Mouse (Mus musculus): ENCODE measurements around the gene Slc4a1ap. TPM values are rescaled to one million over a fixed set of nuclear protein-coding genes. Genes with fewer than 3 reads are reported as not detected.
"Not testable (repeated sequence)": the region's sequence is repeated elsewhere in the genome, so short reads cannot be mapped to it uniquely, and the experiment has no call there.

Slc4a1ap gene
- polyA plus RNA-seq, 1 experiment from 2014 or later, result 31.2 TPM

GRCm38 (mm10) chr5:31581263-31581662, 54.5 kb downstream of the Slc4a1ap start:
- Histone ChIP-seq H3K4me3 (ENCODE audit: low read length) (no peak overlapping the region), H3K4me2 (replicated peaks; ENCODE audit: low read depth, low read length) (no peak overlapping the region), H3K9me3 (ENCODE audit: control insufficient read depth, low read length) (no peaks in the 10 kb centered on the region; the same call in 1 of the 2 replicates), H3K36me3 (ENCODE audit: control insufficient read depth, insufficient read depth, low read length) (no peaks in the 10 kb centered on the region), H3K27ac (ENCODE audit: low read depth, low read length) (no peak overlapping the region), H3K27me3 (ENCODE audit: control insufficient read depth, insufficient read depth, low read length) (no peaks in the 10 kb centered on the region), H3K9ac (ENCODE audit: low read depth, low read length) (no peak overlapping the region), H3K4me1 (ENCODE audit: control insufficient read depth, insufficient read depth, low read length) (peaks cover 14% of the 10 kb centered on the region)
- no peak for ATAC-seq (ENCODE audit: low FRiP score, low TSS enrichment)
- 72% methylated on average over 6 of the region's 6 CpGs for WGBS

- ATAC-seq (ENCODE audit: low FRiP score, low TSS enrichment), result no peak
- 72% methylated on average over 3 of the region's 3 CpGs for WGBS
- Histone ChIP-seq H3K36me3 (ENCODE audit: control insufficient read depth, insufficient read depth, low read length) (no peaks in the 10 kb centered on the region), H3K4me2 (replicated peaks; ENCODE audit: low read depth, low read length) (no peak overlapping the region), H3K27me3 (ENCODE audit: control insufficient read depth, insufficient read depth, low read length) (no peaks in the 10 kb centered on the region), H3K27ac (ENCODE audit: low read depth, low read length) (peak overlapping the region; percentile 94; the same call in 1 of the 2 replicates), H3K4me1 (ENCODE audit: control insufficient read depth, insufficient read depth, low read length) (peaks cover 12% of the 10 kb centered on the region; the same call in 1 of the 2 replicates), H3K9ac (ENCODE audit: low read depth, low read length) (no peak overlapping the region), H3K4me3 (ENCODE audit: low read length) (no peak overlapping the region), H3K9me3 (ENCODE audit: control insufficient read depth, low read length) (no peaks in the 10 kb centered on the region; the same call in 1 of the 2 replicates)
Observed at GRCm38 (mm10) chr5:31581932-31582331, 55.1 kb downstream of the Slc4a1ap start.

GRCm38 (mm10) chr5:31583261-31583660, 56.5 kb downstream of the Slc4a1ap start:
- peaks cover 9% of the 10 kb centered on the region; the same call in 1 of the 2 replicates for H3K4me1 ChIP-seq (ENCODE audit: control insufficient read depth, insufficient read depth, low read length)
- H3K9ac ChIP-seq (ENCODE audit: low read depth, low read length), result no peak overlapping the region
- no peak overlapping the region for H3K4me2 ChIP-seq (replicated peaks; ENCODE audit: low read depth, low read length)
- peak; percentile 89 for ATAC-seq (ENCODE audit: low FRiP score, low TSS enrichment)
- H3K4me3 ChIP-seq (ENCODE audit: low read length), result no peak overlapping the region
- H3K27ac ChIP-seq (ENCODE audit: low read depth, low read length), result peak overlapping the region; percentile 94
- H3K27me3 ChIP-seq (ENCODE audit: control insufficient read depth, insufficient read depth, low read length), result no peaks in the 10 kb centered on the region
- no peaks in the 10 kb centered on the region for H3K36me3 ChIP-seq (ENCODE audit: control insufficient read depth, insufficient read depth, low read length)
- H3K9me3 ChIP-seq (ENCODE audit: control insufficient read depth, low read length), result no peaks in the 10 kb centered on the region; the same call in 1 of the 2 replicates
- WGBS, result 14% methylated on average over 2 of the region's 2 CpGs

- Histone ChIP-seq H3K4me3 (ENCODE audit: low read length) (no peak overlapping the region), H3K27ac (ENCODE audit: low read depth, low read length) (no peak overlapping the region), H3K4me2 (replicated peaks; ENCODE audit: low read depth, low read length) (no peak overlapping the region), H3K36me3 (ENCODE audit: control insufficient read depth, insufficient read depth, low read length) (no peaks in the 10 kb centered on the region), H3K27me3 (ENCODE audit: control insufficient read depth, insufficient read depth, low read length) (no peaks in the 10 kb centered on the region), H3K4me1 (ENCODE audit: control insufficient read depth, insufficient read depth, low read length) (peaks cover 18% of the 10 kb centered on the region), H3K9me3 (ENCODE audit: control insufficient read depth, low read length) (no peaks in the 10 kb centered on the region; the same call in 1 of the 2 replicates), H3K9ac (ENCODE audit: low read depth, low read length) (no peak overlapping the region)
- ATAC-seq (ENCODE audit: low FRiP score, low TSS enrichment), result no peak
- WGBS, result 78% methylated on average over 4 of the region's 4 CpGs
Observed at GRCm38 (mm10) chr5:31585526-31585925, 58.7 kb downstream of the Slc4a1ap start.

GRCm38 (mm10) chr5:31588016-31588415, 61.2 kb downstream of the Slc4a1ap start:
- no peak overlapping the region for H3K9ac ChIP-seq (ENCODE audit: low read depth, low read length)
- no peak overlapping the region for H3K27ac ChIP-seq (ENCODE audit: low read depth, low read length)
- ATAC-seq (ENCODE audit: low FRiP score, low TSS enrichment), result no peak

GRCm38 (mm10) chr5:31588672-31589071, 61.9 kb downstream of the Slc4a1ap start:
- H3K27ac ChIP-seq (ENCODE audit: low read depth, low read length); H3K27me3 ChIP-seq (ENCODE audit: control insufficient read depth, insufficient read depth, low read length); H3K4me2 ChIP-seq (replicated peaks; ENCODE audit: low read depth, low read length); H3K9me3 ChIP-seq (ENCODE audit: control insufficient read depth, low read length); H3K36me3 ChIP-seq (ENCODE audit: control insufficient read depth, insufficient read depth, low read length); H3K9ac ChIP-seq (ENCODE audit: low read depth, low read length); H3K4me3 ChIP-seq (ENCODE audit: low read length); ATAC-seq (ENCODE audit: low FRiP score, low TSS enrichment): not testable (repeated sequence)
- WGBS, result 90% methylated on average over 8 of the region's 8 CpGs
- peaks cover 15% of the 10 kb centered on the region for H3K4me1 ChIP-seq (ENCODE audit: control insufficient read depth, insufficient read depth, low read length)

More at GRCm38 (mm10) chr5:31588016-31588415, 61.2 kb downstream of the Slc4a1ap start:
- Histone ChIP-seq H3K36me3 (ENCODE audit: control insufficient read depth, insufficient read depth, low read length) (no peaks in the 10 kb centered on the region), H3K9me3 (ENCODE audit: control insufficient read depth, low read length) (no peaks in the 10 kb centered on the region; the same call in 1 of the 2 replicates), H3K27me3 (ENCODE audit: control insufficient read depth, insufficient read depth, low read length) (no peaks in the 10 kb centered on the region), H3K4me1 (ENCODE audit: control insufficient read depth, insufficient read depth, low read length) (peaks cover 15% of the 10 kb centered on the region), H3K4me3 (ENCODE audit: low read length) (no peak overlapping the region), H3K4me2 (replicated peaks; ENCODE audit: low read depth, low read length) (no peak overlapping the region)
- 75% methylated on average over 2 of the region's 2 CpGs for WGBS

GRCm38 (mm10) chr5:31589711-31590319, 63.0 kb downstream of the Slc4a1ap start:
- 0 out of 2 replicates have a peak overlapping the region, but pooled peaks have one; percentile 6 for H3K27ac ChIP-seq (ENCODE audit: low read depth, low read length)
- no peaks in the 10 kb centered on the region for H3K27me3 ChIP-seq (ENCODE audit: control insufficient read depth, insufficient read depth, low read length)
- H3K9ac ChIP-seq (ENCODE audit: low read depth, low read length), result no peak overlapping the region
- WGBS, result 39% methylated on average over 14 of the region's 14 CpGs
- no peaks in the 10 kb centered on the region for H3K9me3 ChIP-seq (ENCODE audit: control insufficient read depth, low read length)
- peaks cover 15% of the 10 kb centered on the region for H3K4me1 ChIP-seq (ENCODE audit: control insufficient read depth, insufficient read depth, low read length)
- no peak overlapping the region for H3K4me3 ChIP-seq (ENCODE audit: low read length)
- peak; percentile 54 for ATAC-seq (ENCODE audit: low FRiP score, low TSS enrichment)
- no peak overlapping the region for H3K4me2 ChIP-seq (replicated peaks; ENCODE audit: low read depth, low read length)
- H3K36me3 ChIP-seq (ENCODE audit: control insufficient read depth, insufficient read depth, low read length), result no peaks in the 10 kb centered on the region

GRCm38 (mm10) chr5:31591122-31591521, 64.3 kb downstream of the Slc4a1ap start:
- 92% methylated on average over 7 of the region's 7 CpGs for WGBS

GRCm38 (mm10) chr5:31595868-31596267, 69.1 kb downstream of the Slc4a1ap start:
- Histone ChIP-seq H3K27ac (ENCODE audit: low read depth, low read length) (no peak overlapping the region), H3K36me3 (ENCODE audit: control insufficient read depth, insufficient read depth, low read length) (no peaks in the 10 kb centered on the region), H3K9me3 (ENCODE audit: control insufficient read depth, low read length) (no peaks in the 10 kb centered on the region), H3K4me3 (ENCODE audit: low read length) (no peak overlapping the region), H3K27me3 (ENCODE audit: control insufficient read depth, insufficient read depth, low read length) (no peaks in the 10 kb centered on the region), H3K9ac (ENCODE audit: low read depth, low read length) (no peak overlapping the region), H3K4me1 (ENCODE audit: control insufficient read depth, insufficient read depth, low read length) (peaks cover 17% of the 10 kb centered on the region; the same call in 1 of the 2 replicates), H3K4me2 (replicated peaks; ENCODE audit: low read depth, low read length) (no peak overlapping the region; the same call in 1 of the 2 replicates)
- 75% methylated on average over 4 of the region's 4 CpGs for WGBS
- ATAC-seq (ENCODE audit: low FRiP score, low TSS enrichment), result no peak

More at GRCm38 (mm10) chr5:31591122-31591521, 64.3 kb downstream of the Slc4a1ap start:
- ATAC-seq (ENCODE audit: low FRiP score, low TSS enrichment), result no peak
- peaks cover 17% of the 10 kb centered on the region for H3K4me1 ChIP-seq (ENCODE audit: control insufficient read depth, insufficient read depth, low read length)
- no peak overlapping the region for H3K27ac ChIP-seq (ENCODE audit: low read depth, low read length)
- no peaks in the 10 kb centered on the region for H3K27me3 ChIP-seq (ENCODE audit: control insufficient read depth, insufficient read depth, low read length)
- no peak overlapping the region for H3K4me3 ChIP-seq (ENCODE audit: low read length)
- H3K4me2 ChIP-seq (replicated peaks; ENCODE audit: low read depth, low read length), result no peak overlapping the region
- no peaks in the 10 kb centered on the region for H3K9me3 ChIP-seq (ENCODE audit: control insufficient read depth, low read length)
- no peaks in the 10 kb centered on the region for H3K36me3 ChIP-seq (ENCODE audit: control insufficient read depth, insufficient read depth, low read length)
- H3K9ac ChIP-seq (ENCODE audit: low read depth, low read length), result no peak overlapping the region

Data from kidney, embryonic 14.5 days (tissue).